In the genomic region with DNA sequence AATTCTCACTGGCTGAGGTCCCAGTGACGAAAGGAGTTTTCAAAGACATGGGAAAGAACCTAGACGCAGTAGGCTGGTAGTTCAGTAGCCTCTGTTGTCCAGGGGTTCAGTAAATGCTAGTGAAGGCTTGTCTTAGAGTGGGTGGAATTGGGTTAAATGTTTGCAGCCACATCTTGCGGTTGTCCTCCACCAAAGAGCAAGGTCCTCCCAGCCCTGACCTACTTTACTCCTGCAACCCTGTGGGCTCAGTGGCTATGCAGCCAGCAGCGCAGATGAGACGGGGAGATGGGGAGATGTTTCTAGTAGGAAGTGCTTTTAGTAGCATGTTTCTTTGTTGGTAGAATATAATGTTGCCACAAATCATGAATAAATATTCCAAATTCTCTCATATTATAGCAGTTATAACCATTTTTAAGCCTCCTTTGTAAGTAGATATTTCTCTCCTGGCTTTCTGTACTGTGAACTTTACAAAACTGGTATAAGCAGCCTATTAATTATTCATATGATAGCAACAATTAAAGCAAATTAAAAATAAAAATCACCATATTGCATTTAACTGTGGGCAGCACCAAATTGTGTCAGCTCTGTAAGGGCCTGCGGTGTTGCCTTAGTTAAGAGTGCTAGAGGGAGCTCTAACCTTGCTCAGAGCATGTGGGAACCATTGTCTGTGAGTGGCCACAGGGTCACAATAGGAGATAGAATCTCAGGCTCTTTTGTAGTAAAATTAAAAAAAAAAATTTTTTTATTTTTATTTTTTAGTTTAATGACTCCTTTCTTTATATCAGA, we compare ENCODE assay signal across 9 mouse cellular contexts.
DNase-seq lines count a peak whose midpoint lies in the region; TF ChIP-seq lines count a peak whose summit lies in the region.
"Had no signal": no experiment of that assay in that cellular context is flagged by ENCODE, and none has a peak within 500 bp of the region (broad histone marks: within the 10 kb centered on the region; RNA-seq: fewer than 3 reads in every experiment).

No protein-coding gene starts in this region.

- TF ChIP-seq CTCF in heart, adult 2 months (IDR thresholded peaks at IDR 0.05), result peak; percentile 62
- peak; percentile 15; the same call in 1 of the 2 replicates for TF ChIP-seq CTCF in bone marrow, adult 2 months (IDR thresholded peaks at IDR 0.05; ENCODE audit: control insufficient read depth, insufficient read depth, low read length)

- H3K27me3 ChIP-seq in heart, adult 2 months (ENCODE audit: control insufficient read depth, insufficient read depth, low read length), result no peaks in the 10 kb centered on the region
- H3K27me3 ChIP-seq: limb, embryonic 15.5 days had no signal

- no peak for TF ChIP-seq EP300 in heart, adult 2 months (IDR thresholded peaks at IDR 0.05; ENCODE audit: insufficient read depth, low read depth, low read length)

- no peaks in the 10 kb centered on the region for H3K36me3 ChIP-seq in heart, adult 2 months (ENCODE audit: control insufficient read depth, insufficient read depth, low read length)
- H3K36me3 ChIP-seq: limb, embryonic 15.5 days had no signal

- no peaks in the 10 kb centered on the region for H3K4me1 ChIP-seq in heart, adult 2 months (ENCODE audit: control insufficient read depth, insufficient read depth, low read length)
- no peaks in the 10 kb centered on the region; the same call in 1 of the 2 replicates for H3K4me1 ChIP-seq in bone marrow, adult 2 months (ENCODE audit: control insufficient read depth, insufficient read depth, low read length)
- H3K4me1 ChIP-seq: limb, embryonic 15.5 days had no signal

- intact Hi-C loops in heart, adult 2 months (cut with DNase I), result no loop called here
- intact Hi-C loops in heart, postnatal 10 days (cut with DNase I), result loop anchor here (2.0 kb wide), 1 partner anchor 58 kb away; no protein-coding TSS in a partner anchor

- no peaks in the 10 kb centered on the region for H3K79me2 ChIP-seq in heart, adult 2 months (replicated peaks; ENCODE audit: control insufficient read depth, insufficient read depth, low read length)

- no peak overlapping the region for H3K4me3 ChIP-seq in heart, adult 2 months
- no peak overlapping the region for H3K4me3 ChIP-seq in bone marrow, adult 2 months (replicated peaks; ENCODE audit: control insufficient read depth, low read depth, low read length)
- H3K4me3 ChIP-seq: limb, embryonic 15.5 days had no signal

- H3K27ac ChIP-seq in heart, adult 2 months, result no peak overlapping the region
- H3K27ac ChIP-seq in bone marrow, adult 2 months (ENCODE audit: control insufficient read depth, insufficient read depth, low read depth, low read length, poor library complexity), result no peak overlapping the region
- H3K27ac ChIP-seq: limb, embryonic 15.5 days had no signal

- TF ChIP-seq POLR2A in heart, adult 2 months (IDR thresholded peaks at IDR 0.05; ENCODE audit: insufficient read depth, low read depth, low read length), result no peak
- no peak for TF ChIP-seq POLR2A in bone marrow, adult 2 months (IDR thresholded peaks at IDR 0.05; ENCODE audit: borderline replicate concordance, control insufficient read depth, low read depth, low read length)

- WGBS in heart, adult 2 months, result 79% methylated on average over 6 of the region's 6 CpGs
- WGBS in bone marrow, adult 2 months, result 91% methylated on average over 6 of the region's 6 CpGs

- DNase-seq in heart, adult 2 months, result no peak
- DNase-seq in heart, postnatal 10 days, result no peak
- peak; percentile 31 for DNase-seq in retina, postnatal 1 day
- no peak for DNase-seq in retina, embryonic 14.5 days (ENCODE audit: low spot score)
- DNase-seq in right cerebral cortex, adult 2 months (ENCODE audit: low spot score in 2 of 2), result no peak
- DNase-seq in right cerebral cortex, postnatal 4 days, result no peak
- DNase-seq: kidney, postnatal 10 days had no signal

- no peak overlapping the region for H3K9ac ChIP-seq in heart, adult 2 months (ENCODE audit: low read depth, low read length)
- H3K9ac ChIP-seq: limb, embryonic 15.5 days had no signal
